Mouse (Mus musculus) thymus, adult 2 months (tissue): ENCODE measurements around the gene Ttyh1. TPM values are rescaled to one million over a fixed set of nuclear protein-coding genes. Genes with fewer than 3 reads are reported as not detected.

Experiments
- DNase-seq: peaks from one replicate; pipeline ENCODE4 v3.0.0; 2021
- H3K27ac ChIP-seq: fragments of 200-500 bp; 2 replicates; pipeline ENCODE4 v1.5.1; 2012; ENCODE audit warnings: low read length, control low read depth; ENCODE audit not compliant: control insufficient read depth, insufficient read depth
- H3K27me3 ChIP-seq: fragments of 200-500 bp; 2 replicates; pipeline ENCODE4 v1.6.1; 2012; ENCODE audit warnings: mild to moderate bottlenecking, low read length, moderate library complexity, mixed read lengths; ENCODE audit not compliant: control insufficient read depth, insufficient read depth
- H3K36me3 ChIP-seq: fragments of 200-500 bp; 2 replicates; pipeline ENCODE4 v1.6.1; 2012; ENCODE audit warnings: mild to moderate bottlenecking, low read length, moderate library complexity; ENCODE audit not compliant: control insufficient read depth, insufficient read depth
- H3K4me1 ChIP-seq: fragments of 200-500 bp; replicated peaks from 2 replicates; pipeline ENCODE4 v1.6.1; 2012; ENCODE audit warnings: low read length; ENCODE audit not compliant: control insufficient read depth, insufficient read depth
- H3K4me3 ChIP-seq: fragments of 200-500 bp; 2 replicates; pipeline ENCODE4 v1.5.1; 2012; ENCODE audit warnings: mild to moderate bottlenecking, low read length, control low read depth, moderate library complexity; ENCODE audit not compliant: control insufficient read depth, insufficient read depth
- CTCF ChIP-seq: fragments of 200-500 bp; IDR thresholded peaks from 2 replicates; pipeline ENCODE4 v1.5.1; 2012; ENCODE audit warnings: mild to moderate bottlenecking, control low read depth, low read length, moderate library complexity, borderline replicate concordance; ENCODE audit not compliant: control insufficient read depth, poor library complexity, insufficient read depth; ENCODE audit errors: extremely low read depth
- POLR2A ChIP-seq: fragments of 200-500 bp; IDR thresholded peaks from 2 replicates; pipeline ENCODE4 v1.6.1; 2012; ENCODE audit warnings: mild to moderate bottlenecking, low read length, control low read depth, moderate library complexity; ENCODE audit not compliant: control insufficient read depth, poor library complexity, insufficient read depth; ENCODE audit errors: extremely low read depth
- WGBS: fragments of 180-500 bp; shearing (Covaris S2); methylation state at CpG from one replicate; pipeline ENCODE4 v1.1.7; 2018; 5-methylcytosine and 5-hydroxymethylcytosine counted together
- polyA plus RNA-seq: library from polyadenylated mRNA; depleted of rRNA; stranded (reverse); fragments of >200 nt; gene quantifications from 2 replicates; pipeline ENCODE4 v1.2.3, GENCODE M21; 2012

Ttyh1 gene
- polyA plus RNA-seq, 1 experiment, result 1.8 TPM

DNA sequence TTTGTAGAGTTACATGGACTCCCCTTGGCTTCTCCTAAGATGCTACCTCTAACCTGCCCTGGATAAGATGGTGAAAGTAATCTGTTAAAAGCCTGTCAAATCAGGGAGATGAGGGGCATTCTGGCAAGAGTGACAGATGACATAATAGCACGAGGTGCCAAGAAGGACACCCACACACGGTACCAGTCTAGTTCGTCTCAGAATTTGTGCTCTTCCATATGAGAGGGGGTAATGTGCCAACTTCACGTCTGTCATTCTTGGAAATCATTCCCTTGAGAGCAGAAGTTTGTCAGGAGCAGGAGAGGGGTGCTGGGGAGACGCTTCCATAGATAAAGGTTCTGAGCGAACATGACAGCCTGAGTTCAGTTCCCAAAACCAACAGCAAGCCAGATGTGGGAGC lies 35.0 kb upstream of the Ttyh1 start:
- Histone ChIP-seq H3K4me3 (no peak overlapping the region), H3K27ac (no peak overlapping the region), H3K36me3 (no peaks in the 10 kb centered on the region), H3K4me1 (peaks cover 16% of the 10 kb centered on the region), H3K27me3 (no peaks in the 10 kb centered on the region)
- 94% methylated on average over 6 of the region's 6 CpGs for WGBS
- TF ChIP-seq CTCF (no peak), POLR2A (no peak)
- DNase-seq, result no peak

DNA sequence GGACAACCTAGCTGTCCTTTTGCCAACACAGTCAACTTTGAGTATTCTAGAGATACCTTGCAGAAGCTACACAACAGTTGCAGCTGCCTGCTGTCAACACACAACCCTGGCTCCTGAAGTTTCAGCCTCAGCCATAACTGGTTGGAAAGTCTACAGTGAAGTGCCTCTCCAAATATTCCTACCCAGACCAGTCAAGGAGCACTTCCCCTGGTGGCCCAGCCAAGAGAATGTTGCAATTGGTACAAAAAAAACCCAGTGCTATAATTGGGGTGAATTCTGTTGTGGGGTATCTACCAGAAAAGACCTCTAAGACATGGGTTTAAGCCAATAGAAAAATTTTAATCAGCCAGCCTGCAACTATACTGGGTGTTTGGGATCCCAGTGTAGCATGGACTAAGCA lies 33.6 kb upstream of the Ttyh1 start:
- H3K4me3 ChIP-seq, result no peak overlapping the region
- TF ChIP-seq CTCF, result no peak
- no peak for TF ChIP-seq POLR2A
- no peak for DNase-seq

DNA sequence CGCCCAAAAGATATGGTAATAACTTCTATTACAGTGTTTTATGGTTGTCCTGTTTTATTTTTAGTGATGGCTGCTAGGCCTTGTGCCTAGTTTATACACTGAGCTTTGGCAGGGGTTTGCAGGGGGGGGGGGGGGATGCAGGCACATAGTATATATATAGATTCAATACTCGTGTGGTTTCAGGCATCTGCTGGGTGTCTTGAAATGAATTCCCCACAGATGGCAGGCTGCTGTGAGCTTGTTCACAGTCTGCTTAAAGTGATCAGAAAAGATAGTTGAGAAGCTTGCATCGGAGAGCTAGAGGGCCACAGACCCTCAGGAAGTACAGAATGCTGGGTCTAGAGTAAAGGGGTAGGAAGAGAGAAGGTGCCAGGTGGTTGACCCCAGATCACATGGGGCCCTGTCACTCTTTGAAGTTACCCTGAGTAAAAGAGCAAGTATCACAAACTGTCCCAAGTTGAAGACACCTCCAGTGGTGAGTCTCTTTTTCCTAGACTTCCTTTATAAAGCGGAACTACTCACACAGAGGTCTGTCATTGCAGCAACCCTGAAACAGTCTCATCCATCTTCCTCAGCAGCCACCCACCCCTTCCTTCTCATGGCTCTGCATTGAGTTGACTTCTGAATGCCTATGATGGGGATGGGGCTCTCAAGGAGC lies 31.8 kb upstream of the Ttyh1 start:
- Histone ChIP-seq H3K4me3 (no peak overlapping the region), H3K27me3 (no peaks in the 10 kb centered on the region), H3K4me1 (peaks cover 6% of the 10 kb centered on the region), H3K27ac (peak overlapping the region; percentile 77), H3K36me3 (no peaks in the 10 kb centered on the region)
- TF ChIP-seq CTCF, result no peak
- 35% methylated on average over 4 of the region's 4 CpGs for WGBS
- DNase-seq, result peak; percentile 24

More for the DNA sequence above, 33.6 kb upstream of the Ttyh1 start:
- Histone ChIP-seq H3K27ac (no peak overlapping the region), H3K36me3 (no peaks in the 10 kb centered on the region), H3K27me3 (no peaks in the 10 kb centered on the region), H3K4me1 (peaks cover 12% of the 10 kb centered on the region)

DNA sequence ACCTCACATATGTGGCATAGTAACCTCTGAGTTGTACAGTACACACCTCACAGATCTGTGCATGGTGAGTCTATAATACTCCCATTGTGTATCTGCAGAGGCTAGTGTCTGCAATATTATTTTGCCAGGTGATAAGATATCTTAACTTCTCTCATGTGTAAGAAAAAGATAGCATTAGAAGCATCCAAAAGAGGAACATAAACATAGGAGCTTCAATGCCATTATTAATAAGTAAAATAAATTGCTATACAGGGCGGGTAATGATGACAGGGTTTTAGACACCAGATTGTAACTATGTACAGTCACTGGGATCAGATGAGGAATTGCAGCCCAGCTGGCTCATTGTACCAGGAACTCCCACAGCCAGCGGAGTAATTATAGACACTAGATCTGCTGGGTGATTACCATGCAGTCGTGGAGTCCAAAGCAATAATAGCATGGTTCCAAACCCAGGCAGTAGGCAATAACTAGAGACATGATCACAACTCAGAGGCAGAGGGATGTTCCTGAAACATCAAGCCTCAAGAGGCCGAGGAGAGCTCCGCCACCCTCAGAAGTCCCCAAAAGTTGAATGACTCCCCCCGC lies 31.2 kb upstream of the Ttyh1 start:
- TF ChIP-seq POLR2A (no peak), CTCF (no peak)
- H3K27ac ChIP-seq, result peak overlapping the region; percentile 77
- H3K4me3 ChIP-seq, result no peak overlapping the region
- 96% methylated on average over 6 of the region's 6 CpGs for WGBS
- H3K4me1 ChIP-seq, result peaks cover 6% of the 10 kb centered on the region
- H3K27me3 ChIP-seq, result no peaks in the 10 kb centered on the region
- no peak for DNase-seq
- H3K36me3 ChIP-seq, result no peaks in the 10 kb centered on the region

DNA sequence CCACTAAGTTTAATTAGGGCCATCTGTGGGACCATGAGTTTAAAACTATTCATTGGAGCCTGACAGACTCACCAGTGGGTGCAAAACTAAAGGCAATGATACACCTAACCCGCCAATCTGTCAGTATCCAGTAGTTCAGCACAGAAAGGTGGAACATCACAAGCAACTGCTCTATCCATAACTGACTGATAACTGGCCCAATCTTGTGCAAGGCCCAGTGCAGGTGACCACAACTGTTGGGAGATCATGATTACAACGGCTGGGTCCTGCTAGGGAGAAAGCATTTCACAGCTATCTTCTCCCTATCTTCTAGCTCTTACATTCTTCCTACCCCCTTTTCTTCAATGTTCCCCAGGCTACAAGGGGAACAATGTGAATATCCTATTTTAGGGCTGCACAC lies 30.5 kb upstream of the Ttyh1 start:
- no peak for TF ChIP-seq CTCF
- TF ChIP-seq POLR2A, result no peak
- Histone ChIP-seq H3K36me3 (no peaks in the 10 kb centered on the region), H3K27ac (no peak overlapping the region), H3K27me3 (no peaks in the 10 kb centered on the region), H3K4me3 (no peak overlapping the region), H3K4me1 (peaks cover 6% of the 10 kb centered on the region)
- 94% methylated on average over 2 of the region's 2 CpGs for WGBS
- DNase-seq, result no peak

DNA sequence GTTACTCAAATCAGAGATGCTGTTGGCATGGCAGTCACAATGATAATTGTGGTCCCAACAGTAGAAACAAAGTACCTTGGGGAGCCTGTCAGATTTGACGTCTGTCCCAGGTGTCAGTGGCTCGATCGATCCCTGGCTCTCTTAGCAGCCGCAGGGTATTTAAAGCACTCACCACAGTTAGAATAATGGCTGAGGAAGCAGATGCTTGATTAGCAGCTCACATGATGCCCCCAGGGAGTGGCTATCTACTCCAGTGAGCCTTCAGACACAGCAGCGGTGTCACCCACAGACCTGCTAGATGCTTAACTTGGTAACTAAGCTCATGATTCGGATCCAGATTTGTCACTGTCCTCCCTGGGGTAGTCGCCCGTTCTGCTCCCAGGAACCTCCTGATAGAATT lies 28.0 kb upstream of the Ttyh1 start:
- WGBS, result 79% methylated on average over 8 of the region's 8 CpGs
- TF ChIP-seq POLR2A (no peak), CTCF (no peak)

More for the DNA sequence above, 28.0 kb upstream of the Ttyh1 start:
- no peak overlapping the region for H3K4me3 ChIP-seq
- no peak for DNase-seq
- H3K27ac ChIP-seq, result no peak overlapping the region
- H3K36me3 ChIP-seq, result no peaks in the 10 kb centered on the region
- peaks cover 6% of the 10 kb centered on the region for H3K4me1 ChIP-seq
- H3K27me3 ChIP-seq, result no peaks in the 10 kb centered on the region
